Mouse (Mus musculus) liver, embryonic 13.5 days (tissue): Measurements from ENCODE around the gene Spop. TPM values are rescaled to one million over a fixed set of nuclear protein-coding genes. Genes with fewer than 3 reads are reported as not detected.

Experiments
- ATAC-seq: fragments of 200-750 bp; cut with Nextera tagmentation; 2 replicates; pipeline ENCODE4 v1.8.0; 2017; ENCODE audit warnings: low read depth, mild to moderate bottlenecking, moderate number of reproducible peaks, moderate library complexity
- DNase-seq: peaks from one replicate; pipeline ENCODE4 v3.0.0; 2022
- H3K27ac ChIP-seq: fragments of 300-500 bp; sonication (generic); 2 replicates; pipeline ENCODE4 v1.5.1; 2015; ENCODE audit warnings: moderate library complexity, mild to moderate bottlenecking, inconsistent platforms
- H3K27me3 ChIP-seq: fragments of 300-500 bp; sonication (generic); 2 replicates; pipeline ENCODE4 v1.6.1; 2015; ENCODE audit warnings: mild to moderate bottlenecking, inconsistent platforms
- H3K36me3 ChIP-seq: fragments of 300-500 bp; sonication (generic); 2 replicates; pipeline ENCODE4 v1.6.1; 2015; ENCODE audit warnings: mild to moderate bottlenecking, inconsistent platforms
- H3K4me1 ChIP-seq: fragments of 300-500 bp; sonication (generic); replicated peaks from 2 replicates; pipeline ENCODE4 v1.6.1; 2015; ENCODE audit warnings: inconsistent platforms
- H3K4me2 ChIP-seq: fragments of 300-500 bp; sonication (generic); 2 replicates; pipeline ENCODE4 v1.6.1; 2015; ENCODE audit warnings: inconsistent platforms, mild to moderate bottlenecking, moderate library complexity
- H3K4me3 ChIP-seq: fragments of 300-500 bp; sonication (generic); replicated peaks from 2 replicates; pipeline ENCODE4 v1.5.1; 2015; ENCODE audit warnings: mild to moderate bottlenecking, inconsistent platforms
- H3K9ac ChIP-seq: fragments of 300-500 bp; sonication (generic); 2 replicates; pipeline ENCODE4 v1.6.1; 2015; ENCODE audit warnings: mild to moderate bottlenecking, inconsistent platforms
- H3K9me3 ChIP-seq: fragments of 300-500 bp; sonication (generic); replicated peaks from 2 replicates; pipeline ENCODE4 v1.6.1; 2016; ENCODE audit warnings: inconsistent platforms
- WGBS: fragments of 180-500 bp; shearing (Covaris S2); methylation state at CpG from one replicate; pipeline ENCODE4 v1.1.7; 2015; ENCODE audit not compliant: insufficient replicate concordance; 5-methylcytosine and 5-hydroxymethylcytosine counted together
- polyA plus RNA-seq: library from polyadenylated mRNA; unstranded; fragments of >200 nt; fragmentation: Nextera tagmentation; extraction: Ambion mirVana; gene quantifications from 2 replicates; pipeline ENCODE4 v1.2.1, GENCODE M21; 2015

The Spop gene
- polyA plus RNA-seq, 1 experiment from 2014 or later, result 81.9 TPM

DNA sequence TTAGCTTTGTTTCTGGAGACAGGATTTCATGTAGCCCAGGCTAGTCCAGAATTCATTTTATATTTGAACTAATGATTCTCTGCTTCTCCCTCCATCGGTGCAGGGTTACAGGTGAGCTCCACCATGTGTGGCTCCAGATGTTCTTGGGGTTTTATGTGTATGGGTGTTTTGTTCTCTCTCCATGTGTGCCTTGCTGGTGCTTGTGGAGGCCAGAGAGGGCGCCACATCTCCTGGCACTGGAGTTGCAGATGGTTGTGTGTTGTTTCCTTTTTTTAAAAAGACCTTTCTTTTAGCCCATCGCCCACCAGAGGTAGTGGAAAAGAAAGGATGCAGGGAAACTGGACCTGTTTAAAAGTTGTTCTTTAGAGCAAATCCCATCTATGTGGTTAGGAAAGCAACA, 114.4 kb downstream of the Spop start:
- WGBS, result 59% methylated on average over 3 of the region's 3 CpGs
- no peaks in the 10 kb centered on the region for H3K36me3 ChIP-seq
- H3K27me3 ChIP-seq, result peaks cover 18% of the 10 kb centered on the region; the same call in 1 of the 2 replicates
- no peak overlapping the region for H3K27ac ChIP-seq
- H3K4me3 ChIP-seq, result no peak overlapping the region
- ATAC-seq (no peak), DNase-seq (no peak)
- no peaks in the 10 kb centered on the region for H3K9me3 ChIP-seq
- no peak overlapping the region for H3K4me2 ChIP-seq
- no peaks in the 10 kb centered on the region for H3K4me1 ChIP-seq
- no peak overlapping the region for H3K9ac ChIP-seq

DNA sequence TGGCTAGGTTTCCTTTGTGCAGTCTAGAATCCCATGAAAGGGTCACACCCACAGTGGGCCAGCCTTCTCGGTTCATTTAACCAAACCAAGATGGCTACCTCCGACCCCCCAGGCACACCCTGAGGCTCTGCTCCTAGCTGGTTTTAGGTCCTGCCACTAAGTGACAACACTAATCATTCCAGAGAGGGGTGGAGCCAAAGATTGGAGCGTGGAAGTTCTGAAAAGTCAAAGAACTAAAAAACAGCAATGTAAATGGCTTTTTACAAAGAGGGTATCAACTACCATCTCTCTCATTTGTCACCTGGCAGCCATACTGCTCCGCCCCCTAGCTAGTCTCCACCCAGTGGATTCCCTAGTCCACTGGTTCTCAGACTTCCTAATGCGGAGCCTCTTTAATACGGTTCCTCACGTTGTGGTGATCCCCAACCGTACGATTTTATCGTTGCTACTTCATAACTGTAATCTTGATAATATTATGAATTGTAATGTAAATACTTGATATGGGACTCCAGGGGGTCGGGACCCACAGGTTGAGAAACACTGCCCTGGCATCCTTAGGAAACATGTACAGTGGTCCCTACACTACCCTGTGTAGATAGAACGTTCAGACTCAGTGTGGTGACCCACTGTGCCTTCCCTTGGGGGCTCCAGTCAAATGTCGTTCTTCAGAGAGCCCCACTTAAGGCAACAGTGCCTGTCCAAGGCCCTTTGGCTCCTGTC, 118.6 kb downstream of the Spop start:
- no peak overlapping the region for H3K27ac ChIP-seq
- no peaks in the 10 kb centered on the region for H3K4me1 ChIP-seq
- peaks cover 28% of the 10 kb centered on the region; the same call in 1 of the 2 replicates for H3K27me3 ChIP-seq
- DNase-seq, result no peak
- no peak overlapping the region for H3K4me3 ChIP-seq
- no peak overlapping the region for H3K4me2 ChIP-seq
- H3K9ac ChIP-seq, result no peak overlapping the region
- ATAC-seq, result no peak
- H3K9me3 ChIP-seq, result no peaks in the 10 kb centered on the region
- H3K36me3 ChIP-seq, result no peaks in the 10 kb centered on the region
- WGBS, result 52% methylated on average over 13 of the region's 13 CpGs

DNA sequence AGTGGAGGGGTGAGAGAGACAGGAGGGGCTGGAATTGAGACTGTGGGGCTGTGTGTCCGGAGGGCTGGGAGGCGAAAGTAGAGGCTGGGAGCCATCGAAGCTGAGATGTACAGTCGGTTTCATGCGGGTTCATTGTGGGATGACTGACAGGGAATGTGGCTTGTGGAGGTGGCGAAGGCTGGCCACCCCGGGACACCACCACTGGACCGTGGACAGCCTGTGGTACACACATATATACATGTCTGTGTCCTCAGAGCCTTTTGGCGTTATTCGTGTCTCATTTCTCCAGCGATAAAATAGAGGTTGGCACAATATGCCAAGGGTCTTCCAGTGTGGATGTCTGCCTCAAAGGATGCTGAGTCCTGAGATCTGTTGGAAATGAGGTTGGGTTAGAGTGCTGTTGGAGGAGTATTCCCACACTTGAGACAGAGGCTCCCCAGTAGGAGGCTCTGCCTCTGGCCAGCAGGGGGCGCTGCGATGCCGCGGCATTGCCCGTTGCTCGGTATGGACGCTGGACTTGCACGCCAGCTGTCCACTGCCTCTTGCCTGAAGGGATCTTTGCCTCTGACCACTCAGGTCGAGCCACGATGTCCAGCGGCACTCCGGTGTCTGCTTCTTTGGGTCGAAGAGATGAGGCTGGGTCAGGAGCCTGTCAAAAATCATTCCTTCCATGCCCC, 119.7 kb downstream of the Spop start:
- H3K27ac ChIP-seq, result no peak overlapping the region
- no peak overlapping the region for H3K9ac ChIP-seq
- ATAC-seq, result no peak
- H3K4me1 ChIP-seq, result no peaks in the 10 kb centered on the region
- H3K4me3 ChIP-seq, result no peak overlapping the region
- no peaks in the 10 kb centered on the region for H3K9me3 ChIP-seq
- H3K4me2 ChIP-seq, result no peak overlapping the region
- no peaks in the 10 kb centered on the region for H3K36me3 ChIP-seq
- peak; percentile 45 for DNase-seq
- H3K27me3 ChIP-seq, result peaks cover 28% of the 10 kb centered on the region; the same call in 1 of the 2 replicates
- 16% methylated on average over 24 of the region's 24 CpGs for WGBS

DNA sequence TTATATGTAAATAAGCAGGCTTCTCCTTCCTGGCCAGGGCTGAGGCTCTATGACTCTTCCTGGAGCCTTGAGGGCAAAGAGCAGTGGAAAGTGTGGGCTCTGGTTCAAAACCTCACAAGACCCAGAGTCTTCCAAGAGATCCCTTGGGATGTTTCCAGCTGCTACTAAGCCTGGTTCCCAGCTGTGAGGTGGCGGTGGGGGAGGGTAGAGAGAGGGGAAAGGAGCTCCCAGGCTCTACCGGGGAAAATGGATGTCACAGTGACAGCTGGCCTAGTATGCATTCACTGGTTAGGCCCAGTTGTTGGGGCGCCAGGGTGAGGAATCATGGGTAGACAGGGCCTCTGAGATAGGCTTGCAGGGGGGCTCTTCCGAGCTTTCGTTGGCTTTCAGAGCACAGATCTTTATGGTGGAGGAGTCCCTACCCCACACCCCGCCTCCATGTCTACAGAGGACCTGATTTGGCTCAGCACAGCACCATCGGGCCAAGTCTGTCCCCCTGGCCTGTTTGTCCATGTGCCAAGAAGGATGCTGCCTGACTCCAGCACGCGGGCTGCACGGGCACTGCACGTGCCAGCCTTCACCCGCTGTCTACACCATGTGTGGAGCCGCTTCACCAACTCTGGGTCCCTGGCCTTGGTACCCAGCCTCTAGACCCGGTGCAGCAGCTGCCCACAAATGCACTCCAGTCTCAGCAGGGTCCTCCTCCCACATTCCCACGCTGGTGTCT, 124.7 kb downstream of the Spop start:
- no peak for DNase-seq
- Histone ChIP-seq H3K9ac (no peak overlapping the region), H3K4me2 (no peak overlapping the region), H3K27me3 (peaks cover 25% of the 10 kb centered on the region; the same call in 1 of the 2 replicates), H3K4me3 (no peak overlapping the region), H3K4me1 (peaks cover 4% of the 10 kb centered on the region; the same call in 1 of the 2 replicates), H3K9me3 (no peaks in the 10 kb centered on the region), H3K27ac (no peak overlapping the region), H3K36me3 (no peaks in the 10 kb centered on the region)
- 64% methylated on average over 15 of the region's 15 CpGs for WGBS
- no peak for ATAC-seq

DNA sequence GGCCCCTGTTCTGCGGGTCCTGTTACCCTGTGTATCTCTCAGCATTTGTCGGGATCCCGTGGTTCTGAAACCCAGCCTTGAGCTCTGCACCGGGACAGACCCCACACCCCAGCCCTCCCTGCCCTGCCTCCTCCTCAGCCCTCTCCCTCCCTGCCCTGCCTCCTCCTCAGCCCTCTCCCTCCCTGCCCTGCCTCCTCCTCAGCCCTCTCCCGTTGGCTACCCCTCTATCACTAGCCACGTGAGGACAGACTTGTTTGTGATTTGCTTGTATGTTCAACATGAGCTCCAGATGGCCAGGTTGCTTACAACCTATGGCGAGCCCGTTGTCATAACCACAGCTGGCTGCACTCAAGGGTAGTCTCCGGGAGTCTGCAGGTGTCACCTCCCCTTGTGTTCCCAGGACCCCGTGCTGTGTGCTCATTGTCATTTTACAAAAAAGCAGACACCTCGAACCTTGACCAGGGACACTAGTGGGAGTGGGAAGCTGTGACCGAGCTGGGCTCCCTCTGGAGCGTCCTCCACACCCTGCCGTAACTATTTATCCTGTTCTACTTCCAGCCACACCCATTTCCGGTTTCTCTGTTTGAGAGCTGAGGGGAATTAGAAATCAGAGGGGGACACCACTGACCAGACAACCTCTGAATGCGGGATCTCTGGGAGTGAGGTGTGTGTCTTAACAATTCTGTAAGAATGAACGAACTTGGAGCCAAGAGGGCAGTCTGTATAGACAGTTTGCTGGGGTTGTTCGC, 126.9 kb downstream of the Spop start:
- peaks cover 15% of the 10 kb centered on the region; the same call in 1 of the 2 replicates for H3K27me3 ChIP-seq
- H3K4me1 ChIP-seq, result peaks cover 4% of the 10 kb centered on the region; the same call in 1 of the 2 replicates
- no peaks in the 10 kb centered on the region for H3K9me3 ChIP-seq
- no peak overlapping the region for H3K27ac ChIP-seq
- no peaks in the 10 kb centered on the region for H3K36me3 ChIP-seq
- no peak for DNase-seq
- H3K4me2 ChIP-seq, result no peak overlapping the region
- H3K9ac ChIP-seq, result no peak overlapping the region
- ATAC-seq, result no peak
- WGBS, result 23% methylated on average over 18 of the region's 18 CpGs
- H3K4me3 ChIP-seq, result no peak overlapping the region

Other genes with a start within 250 kb of the Spop start
- gene Tac4, start 152.6 kb upstream of the Spop start, polyA plus RNA-seq, result not detected in 2 replicates
- gene Kat7, start 103.8 kb upstream of the Spop start, polyA plus RNA-seq, result 33.4 and 39.7 TPM in 2 replicates
- gene Fam117a, start 77.1 kb upstream of the Spop start, polyA plus RNA-seq, result 58.0 and 64.5 TPM in 2 replicates
- gene Slc35b1, start 29.4 kb upstream of the Spop start, polyA plus RNA-seq, result 54.7 and 58.1 TPM in 2 replicates
- gene Nxph3, start 100.5 kb downstream of the Spop start, polyA plus RNA-seq, result 0.07 TPM in 1 of 2 replicates, not detected in the other
- gene Ngfr, start 173.7 kb downstream of the Spop start, polyA plus RNA-seq, result 1.8 and 2.7 TPM in 2 replicates